Mouse (Mus musculus) lung, embryonic 14.5 days (tissue): ENCODE results near the gene Ddx27. TPM values are rescaled to one million over a fixed set of nuclear protein-coding genes. Genes with fewer than 3 reads are reported as not detected.
A peak's percentile ranks its signal among the peaks of the same experiment; 100 is the strongest.

Source experiments
- ATAC-seq: fragments of 200-750 bp; cut with Nextera tagmentation; 2 replicates; pipeline ENCODE4 v1.8.0; 2017; ENCODE audit warnings: mild to moderate bottlenecking, moderate TSS enrichment, moderate library complexity; ENCODE audit not compliant: insufficient read depth
- DNase-seq: peaks from one replicate; pipeline ENCODE4 v3.0.0-alpha.2; 2015
- H3K27ac ChIP-seq: fragments of 300-500 bp; sonication (generic); 2 replicates; pipeline ENCODE4 v1.5.1; 2014; ENCODE audit warnings: low read depth, mild to moderate bottlenecking, moderate library complexity
- H3K27me3 ChIP-seq: fragments of 300-500 bp; sonication (generic); 2 replicates; pipeline ENCODE4 v1.6.1; 2014; ENCODE audit warnings: low read length, control low read depth; ENCODE audit not compliant: insufficient read depth
- H3K36me3 ChIP-seq: fragments of 300-500 bp; sonication (generic); 2 replicates; pipeline ENCODE4 v1.6.1; 2014; ENCODE audit warnings: control low read depth; ENCODE audit not compliant: insufficient read depth
- H3K4me1 ChIP-seq: fragments of 300-500 bp; sonication (generic); 2 replicates; pipeline ENCODE4 v1.6.1; 2014; ENCODE audit warnings: antibody characterized with exemption, control low read depth; ENCODE audit not compliant: insufficient read depth
- H3K4me2 ChIP-seq: fragments of 300-500 bp; sonication (generic); 2 replicates; pipeline ENCODE4 v1.6.1; 2014; ENCODE audit warnings: mild to moderate bottlenecking
- H3K4me3 ChIP-seq: fragments of 300-500 bp; sonication (generic); 2 replicates; pipeline ENCODE4 v1.5.1; 2014; ENCODE audit warnings: low read depth, low read length
- H3K9ac ChIP-seq: fragments of 300-500 bp; sonication (generic); 2 replicates; pipeline ENCODE4 v1.6.1; 2014
- H3K9me3 ChIP-seq: fragments of 300-500 bp; sonication (generic); 2 replicates; pipeline ENCODE4 v1.6.1; 2016; ENCODE audit warnings: low read depth, low read length, control low read depth
- CTCF ChIP-seq: IDR thresholded peaks from 2 replicates; pipeline ENCODE4 v1.5.1; 2016; ENCODE audit warnings: antibody characterized with exemption, low read depth
- WGBS: fragments of 180-500 bp; shearing (Covaris S2); extraction: QIAGEN DNeasy Blood & Tissue Kit; methylation state at CpG from one replicate; pipeline ENCODE4 v1.1.7; 2014; 5-methylcytosine and 5-hydroxymethylcytosine counted together
- polyA plus RNA-seq: library from polyadenylated mRNA; unstranded; fragments of >200 nt; fragmentation: Nextera tagmentation; extraction: Ambion mirVana; gene quantifications from 2 replicates; pipeline ENCODE4 v1.2.1, GENCODE M21; 2014

Gene Ddx27
- polyA plus RNA-seq, 1 experiment from 2014 or later = 52.6 TPM

DNA sequence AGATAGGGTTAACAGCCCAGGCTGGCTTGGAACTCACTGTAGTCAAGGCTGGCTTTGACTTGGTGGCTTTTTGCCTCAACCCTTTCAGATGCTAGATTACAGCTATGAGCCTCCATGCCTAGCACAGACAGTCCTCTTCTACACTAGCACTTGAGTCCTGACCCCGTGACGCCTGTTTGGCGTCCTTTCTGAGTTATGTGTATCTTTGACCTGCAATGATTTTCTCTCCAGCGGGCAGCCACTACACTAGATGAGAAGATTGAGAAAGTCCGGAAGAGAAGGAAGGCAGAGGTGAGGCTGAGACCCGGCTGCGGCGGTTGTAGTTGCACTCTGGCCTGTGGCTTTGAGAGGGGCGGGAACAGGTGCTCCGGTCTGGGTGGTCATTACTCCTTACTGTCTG lies 4.4 kb downstream of the Ddx27 start:
- no peak for TF ChIP-seq CTCF
- WGBS = 89% methylated on average over 10 of the region's 10 CpGs

DNA sequence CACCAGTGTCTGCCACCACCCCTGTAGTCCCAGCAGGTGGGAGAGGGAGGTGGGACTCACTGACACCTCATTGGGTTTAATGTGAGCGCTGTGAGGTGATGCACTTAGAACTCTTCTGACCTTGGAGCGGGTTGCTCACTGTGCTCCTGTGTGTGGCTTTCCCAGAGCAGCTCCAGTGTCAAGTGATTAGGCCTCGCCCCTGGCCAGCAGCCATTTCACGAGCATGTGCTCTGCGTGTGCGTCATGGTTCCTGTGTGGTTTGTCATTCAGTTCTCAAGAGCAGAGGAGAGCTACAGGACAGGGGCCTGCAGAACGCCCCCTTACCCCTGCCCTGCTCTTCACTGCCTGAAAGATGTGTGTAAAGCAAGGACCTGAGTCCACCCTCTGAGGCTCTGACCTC lies 13.6 kb downstream of the Ddx27 start:
- H3K4me2 ChIP-seq = no peak overlapping the region
- H3K4me1 ChIP-seq = no peaks in the 10 kb centered on the region
- H3K27me3 ChIP-seq = no peaks in the 10 kb centered on the region
- no peaks in the 10 kb centered on the region for H3K9me3 ChIP-seq
- WGBS = 90% methylated on average over 7 of the region's 7 CpGs
- ATAC-seq = no peak
- TF ChIP-seq CTCF = no peak
- H3K4me3 ChIP-seq = no peak overlapping the region
- H3K9ac ChIP-seq = no peak overlapping the region
- peaks cover 93% of the 10 kb centered on the region for H3K36me3 ChIP-seq
- H3K27ac ChIP-seq = no peak overlapping the region
- DNase-seq = no peak

More for the DNA sequence above, 4.4 kb downstream of the Ddx27 start:
- Histone ChIP-seq H3K36me3 (peaks cover 62% of the 10 kb centered on the region), H3K27me3 (no peaks in the 10 kb centered on the region), H3K9ac (no peak overlapping the region), H3K4me1 (0 out of 2 replicates have a peak, but pooled peaks cover 3% of the 10 kb centered on the region), H3K4me3 (no peak overlapping the region), H3K9me3 (no peaks in the 10 kb centered on the region), H3K4me2 (no peak overlapping the region), H3K27ac (no peak overlapping the region)
- ATAC-seq = no peak
- DNase-seq = no peak

DNA sequence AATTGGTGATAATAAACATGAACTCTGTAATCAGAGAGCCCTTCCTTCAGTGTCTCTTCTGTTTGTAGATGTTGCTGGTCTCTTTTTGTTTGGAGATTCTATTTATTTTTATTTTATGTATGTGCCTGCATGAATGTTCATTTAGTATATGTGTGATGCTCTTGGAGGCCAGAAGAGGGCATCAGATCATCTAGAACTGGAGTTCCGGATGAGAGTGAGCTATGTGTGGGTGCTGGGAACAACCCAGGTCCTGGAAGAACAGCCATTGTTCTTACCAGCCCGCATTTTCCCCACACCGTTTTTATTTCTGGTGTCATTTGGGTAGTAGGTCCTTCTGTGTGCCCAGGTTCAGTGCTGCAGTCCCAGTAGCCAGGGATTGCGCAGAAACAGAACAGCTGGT lies 15.5 kb downstream of the Ddx27 start:
- H3K27me3 ChIP-seq = no peaks in the 10 kb centered on the region
- H3K4me3 ChIP-seq = no peak overlapping the region
- TF ChIP-seq CTCF = peak; percentile 11; the same call in 1 of the 2 replicates
- H3K4me1 ChIP-seq = no peaks in the 10 kb centered on the region
- no peaks in the 10 kb centered on the region for H3K9me3 ChIP-seq
- H3K4me2 ChIP-seq = no peak overlapping the region
- H3K27ac ChIP-seq = no peak overlapping the region
- no peak for ATAC-seq
- 90% methylated on average over 4 of the region's 4 CpGs for WGBS
- H3K9ac ChIP-seq = no peak overlapping the region
- no peak for DNase-seq
- peaks cover 98% of the 10 kb centered on the region for H3K36me3 ChIP-seq

DNA sequence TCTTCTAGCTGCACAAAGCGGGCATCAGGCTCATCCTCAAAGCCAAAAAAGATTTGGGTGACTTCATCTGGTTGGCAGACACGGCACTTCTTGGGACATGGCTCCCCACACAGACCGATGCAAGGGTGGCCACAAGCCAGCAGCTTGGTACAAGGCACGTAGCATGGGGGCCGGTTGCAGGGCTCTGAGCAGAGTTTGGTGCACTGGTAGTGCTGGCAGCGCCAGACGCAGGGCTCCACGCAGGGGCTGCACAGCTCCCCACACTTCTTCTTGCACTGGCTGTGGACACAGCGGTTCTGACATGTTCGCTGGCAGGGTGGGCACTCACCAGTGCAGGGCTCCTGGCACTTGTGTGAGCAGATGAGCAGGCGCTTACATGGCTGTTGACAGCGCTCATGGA lies 22.7 kb downstream of the Ddx27 start:
- H3K4me3 ChIP-seq = no peak overlapping the region
- H3K9ac ChIP-seq = no peak overlapping the region
- no peaks in the 10 kb centered on the region for H3K4me1 ChIP-seq
- TF ChIP-seq CTCF = no peak
- no peaks in the 10 kb centered on the region for H3K27me3 ChIP-seq
- DNase-seq (no peak), ATAC-seq (no peak)
- no peak overlapping the region for H3K27ac ChIP-seq
- H3K9me3 ChIP-seq = no peaks in the 10 kb centered on the region
- H3K36me3 ChIP-seq = peaks cover 97% of the 10 kb centered on the region
- no peak overlapping the region for H3K4me2 ChIP-seq
- 90% methylated on average over 12 of the region's 12 CpGs for WGBS

DNA sequence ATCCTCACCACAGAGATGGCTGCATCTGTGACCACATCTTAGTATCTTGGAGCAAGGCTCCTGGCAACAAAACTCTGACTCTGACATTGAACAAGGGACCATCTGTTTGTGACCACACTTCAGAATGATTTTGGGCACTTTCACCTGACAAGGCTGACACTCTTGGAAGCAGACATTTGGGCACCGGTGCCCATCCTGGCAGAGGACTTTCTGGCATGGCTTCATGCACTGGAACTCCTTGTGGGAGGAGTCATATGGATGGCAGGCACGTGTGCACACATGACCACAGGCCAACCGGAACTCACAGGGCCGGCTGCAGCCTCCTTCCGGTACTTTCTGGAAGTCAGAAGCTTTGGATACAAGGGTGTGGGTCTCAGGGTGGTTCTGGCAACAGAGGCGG lies 23.3 kb downstream of the Ddx27 start:
- H3K4me1 ChIP-seq = no peaks in the 10 kb centered on the region
- no peak for TF ChIP-seq CTCF
- H3K36me3 ChIP-seq = peaks cover 99% of the 10 kb centered on the region
- no peaks in the 10 kb centered on the region for H3K27me3 ChIP-seq
- DNase-seq (no peak), ATAC-seq (no peak)
- H3K9me3 ChIP-seq = no peaks in the 10 kb centered on the region
- no peak overlapping the region for H3K27ac ChIP-seq
- 90% methylated on average over 6 of the region's 6 CpGs for WGBS
- H3K9ac ChIP-seq = no peak overlapping the region
- no peak overlapping the region for H3K4me3 ChIP-seq
- no peak overlapping the region for H3K4me2 ChIP-seq

DNA sequence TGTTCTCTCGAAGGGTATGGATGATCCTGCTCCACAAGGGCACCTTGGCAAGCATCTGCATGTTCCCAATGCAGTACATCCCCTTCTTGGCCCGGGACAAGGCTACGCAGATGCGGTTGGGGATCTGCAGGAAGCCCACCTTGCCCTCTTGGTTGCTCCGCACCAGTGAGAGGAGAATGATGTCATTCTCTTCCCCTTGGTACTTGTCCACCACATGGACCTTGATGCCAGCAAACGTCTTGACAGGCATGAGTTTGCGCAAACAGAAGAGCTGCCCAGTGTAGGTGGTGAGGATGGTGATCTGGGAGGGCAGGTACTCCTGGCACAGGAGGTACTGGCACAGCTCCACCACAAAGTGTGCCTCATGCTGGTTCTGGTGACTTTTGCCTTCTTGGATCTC lies 23.7 kb downstream of the Ddx27 start:
- H3K4me2 ChIP-seq = no peak overlapping the region
- H3K36me3 ChIP-seq = peaks cover 99% of the 10 kb centered on the region
- H3K27me3 ChIP-seq = no peaks in the 10 kb centered on the region
- no peak overlapping the region for H3K27ac ChIP-seq
- H3K9me3 ChIP-seq = no peaks in the 10 kb centered on the region
- ATAC-seq (no peak), DNase-seq (no peak)
- WGBS = 90% methylated on average over 7 of the region's 7 CpGs
- H3K9ac ChIP-seq = no peak overlapping the region
- no peak overlapping the region for H3K4me3 ChIP-seq
- no peak for TF ChIP-seq CTCF
- no peaks in the 10 kb centered on the region for H3K4me1 ChIP-seq

DNA sequence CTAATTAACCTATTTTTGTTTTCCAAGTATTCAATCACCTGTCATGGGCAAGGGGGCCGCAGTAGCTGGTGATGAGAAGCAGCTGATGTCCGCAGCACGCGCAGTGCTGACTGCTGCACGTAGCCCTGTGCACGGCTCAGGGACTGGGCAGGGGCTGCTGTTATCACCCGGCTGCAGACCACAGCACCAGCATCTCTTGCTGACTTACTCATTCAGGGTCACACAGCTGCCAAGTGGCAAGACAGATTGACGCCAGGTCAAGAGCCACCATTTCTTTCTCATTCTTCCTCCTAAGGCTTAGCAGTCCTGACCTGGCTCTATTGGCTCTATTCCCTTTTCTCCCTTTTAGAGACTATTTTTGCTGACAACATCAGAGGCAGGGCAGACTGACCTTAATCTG lies 24.4 kb downstream of the Ddx27 start:
- ATAC-seq (no peak), DNase-seq (no peak)
- no peak overlapping the region for H3K27ac ChIP-seq
- H3K4me2 ChIP-seq = no peak overlapping the region
- no peak overlapping the region for H3K9ac ChIP-seq
- WGBS = 46% methylated on average over 8 of the region's 8 CpGs
- H3K27me3 ChIP-seq = no peaks in the 10 kb centered on the region
- H3K4me1 ChIP-seq = no peaks in the 10 kb centered on the region
- H3K9me3 ChIP-seq = no peaks in the 10 kb centered on the region
- H3K36me3 ChIP-seq = peaks cover 99% of the 10 kb centered on the region
- no peak overlapping the region for H3K4me3 ChIP-seq
- TF ChIP-seq CTCF = no peak
